In the genomic region with DNA sequence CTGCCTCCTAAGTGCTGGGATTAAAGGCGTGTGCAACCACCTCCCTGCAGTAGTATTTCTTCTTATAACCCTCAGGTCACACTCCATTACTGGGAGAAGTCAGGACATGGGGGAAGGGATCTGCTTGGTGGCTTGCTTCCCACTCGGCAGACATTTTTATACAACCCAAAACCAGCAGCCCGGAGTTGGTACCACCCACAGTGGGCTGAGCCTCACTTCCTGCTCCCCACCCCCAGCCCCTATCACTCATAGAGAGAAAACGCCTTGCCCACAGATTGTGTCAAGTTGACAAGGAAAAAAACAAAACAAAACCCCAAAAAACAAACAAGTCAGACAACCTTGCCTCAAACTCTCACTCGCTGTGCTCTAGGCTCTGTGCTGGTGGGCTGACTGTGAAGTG, we compare ENCODE assay signal across 11 mouse cellular contexts. TPM values are rescaled to one million over a fixed set of nuclear protein-coding genes. Genes with fewer than 3 reads are reported as not detected.
DNase-seq lines count a peak whose midpoint lies in the region; ATAC-seq and TF ChIP-seq lines count a peak whose summit lies in the region.
"Had no signal": no experiment of that assay in that cellular context is flagged by ENCODE, and none has a peak within 500 bp of the region (broad histone marks: within the 10 kb centered on the region; RNA-seq: fewer than 3 reads in every experiment).

No protein-coding gene starts in this region.

- no peaks in the 10 kb centered on the region for H3K27me3 ChIP-seq in heart, embryonic 10.5 days (ENCODE audit: insufficient read depth, poor library complexity, severe bottlenecking)
- no peaks in the 10 kb centered on the region for H3K27me3 ChIP-seq in thymus, adult 2 months (ENCODE audit: control insufficient read depth, insufficient read depth, low read length)
- no peaks in the 10 kb centered on the region for H3K27me3 ChIP-seq in heart, embryonic 16.5 days (ENCODE audit: control insufficient read depth, insufficient read depth, low read length)
- no peaks in the 10 kb centered on the region for H3K27me3 ChIP-seq in forebrain, embryonic 16.5 days (replicated peaks; ENCODE audit: control insufficient read depth, insufficient read depth, low read length)
- H3K27me3 ChIP-seq: CH12.LX had no signal

- 68% methylated on average over 5 of the region's 5 CpGs for WGBS in heart, embryonic 10.5 days
- 49% methylated on average over 5 of the region's 5 CpGs for WGBS in thymus, adult 2 months
- WGBS in heart, embryonic 16.5 days: 65% methylated on average over 5 of the region's 5 CpGs
- WGBS in forebrain, embryonic 16.5 days: 86% methylated on average over 5 of the region's 5 CpGs

- no peak for TF ChIP-seq CTCF in thymus, adult 2 months (IDR thresholded peaks at IDR 0.05; ENCODE audit: borderline replicate concordance, control insufficient read depth, extremely low read depth, insufficient read depth, low read length, poor library complexity)

- H3K9ac ChIP-seq in heart, embryonic 16.5 days (ENCODE audit: low read length): no peak overlapping the region
- H3K9ac ChIP-seq in forebrain, embryonic 16.5 days (replicated peaks; ENCODE audit: low read depth, low read length): no peak overlapping the region

- H3K4me3 ChIP-seq in heart, embryonic 10.5 days: no peak overlapping the region
- no peak overlapping the region for H3K4me3 ChIP-seq in thymus, adult 2 months (ENCODE audit: control insufficient read depth, insufficient read depth, low read length)
- no peak overlapping the region for H3K4me3 ChIP-seq in heart, embryonic 16.5 days (ENCODE audit: low read length)
- no peak overlapping the region for H3K4me3 ChIP-seq in forebrain, embryonic 16.5 days (replicated peaks; ENCODE audit: low read length)

- H3K4me2 ChIP-seq in heart, embryonic 16.5 days (ENCODE audit: low read depth, low read length): no peak overlapping the region; the same call in 1 of the 2 replicates
- H3K4me2 ChIP-seq in forebrain, embryonic 16.5 days (ENCODE audit: low read length): no peak overlapping the region

- peaks cover 84% of the 10 kb centered on the region for H3K36me3 ChIP-seq in heart, embryonic 10.5 days
- H3K36me3 ChIP-seq in thymus, adult 2 months (ENCODE audit: control insufficient read depth, insufficient read depth, low read length): peaks cover 22% of the 10 kb centered on the region
- H3K36me3 ChIP-seq in heart, embryonic 16.5 days (ENCODE audit: control insufficient read depth, insufficient read depth): peaks cover 33% of the 10 kb centered on the region
- peaks cover 20% of the 10 kb centered on the region for H3K36me3 ChIP-seq in forebrain, embryonic 16.5 days (ENCODE audit: control insufficient read depth, insufficient read depth)

- TF ChIP-seq POLR2A in thymus, adult 2 months (IDR thresholded peaks at IDR 0.05; ENCODE audit: control insufficient read depth, extremely low read depth, insufficient read depth, low read length, poor library complexity): no peak

- ATAC-seq in heart, embryonic 16.5 days (replicated peaks; ENCODE audit: extremely low read depth, insufficient read depth, low FRiP score): no peak
- no peak for ATAC-seq in forebrain, embryonic 16.5 days
- ATAC-seq: midbrain, embryonic 16.5 days had no signal

- peak overlapping the region; percentile 69; the same call in 1 of the 2 replicates for H3K27ac ChIP-seq in heart, embryonic 10.5 days
- H3K27ac ChIP-seq in thymus, adult 2 months (ENCODE audit: control insufficient read depth, insufficient read depth, low read length): peak overlapping the region; percentile 15; the same call in 1 of the 2 replicates
- H3K27ac ChIP-seq in heart, embryonic 16.5 days (ENCODE audit: low read length): peak overlapping the region; percentile 99
- no peak overlapping the region for H3K27ac ChIP-seq in forebrain, embryonic 16.5 days (ENCODE audit: low read length)

- DNase-seq in heart, embryonic 10.5 days (ENCODE audit: low spot score): no peak
- no peak for DNase-seq in heart, adult 9 months (ENCODE audit: low spot score in 2 of 2)
- no peak for DNase-seq in thymus, adult 2 months
- no peak for DNase-seq in thymus, postnatal 36 days
- peak; percentile 17 for DNase-seq in thymus, postnatal 25 days
- no peak for DNase-seq in layer of hippocampus, adult 9-11 months
- DNase-seq: kidney, adult 9 months had no signal

- H3K4me1 ChIP-seq in heart, embryonic 10.5 days: peaks cover 49% of the 10 kb centered on the region
- peaks cover 13% of the 10 kb centered on the region for H3K4me1 ChIP-seq in thymus, adult 2 months (replicated peaks; ENCODE audit: control insufficient read depth, insufficient read depth, low read length)
- H3K4me1 ChIP-seq in heart, embryonic 16.5 days (ENCODE audit: control insufficient read depth, insufficient read depth, low read length): peaks cover 44% of the 10 kb centered on the region
- H3K4me1 ChIP-seq in forebrain, embryonic 16.5 days (replicated peaks; ENCODE audit: control insufficient read depth, insufficient read depth, low read length): peaks cover 8% of the 10 kb centered on the region

- H3K9me3 ChIP-seq in heart, embryonic 10.5 days: no peaks in the 10 kb centered on the region
- H3K9me3 ChIP-seq in heart, embryonic 16.5 days (replicated peaks; ENCODE audit: control insufficient read depth, low read length): no peaks in the 10 kb centered on the region
- no peaks in the 10 kb centered on the region for H3K9me3 ChIP-seq in forebrain, embryonic 16.5 days (ENCODE audit: control insufficient read depth, low read length)

RNA-seq across cellular contexts. Expression of a gene that starts 21.2 kb away (rescaled TPM):
- polyA plus RNA-seq in heart, embryonic 10.5 days (2016; fragmentation: Nextera tagmentation; extraction: Ambion mirVana): 202 and 227 TPM in 2 replicates
- 56.5 and 73.5 TPM in 2 replicates for polyA plus RNA-seq in thymus, adult 2 months (2012; rRNA removed)
- 167 and 202 TPM in 2 replicates for polyA plus RNA-seq in heart, embryonic 16.5 days (2015; fragmentation: Nextera tagmentation; extraction: Ambion mirVana)
- polyA plus RNA-seq in forebrain, embryonic 16.5 days (2015; fragmentation: Nextera tagmentation; extraction: Ambion mirVana): 870 and 902 TPM in 2 replicates

RNA-seq across cellular contexts. Expression of a gene that starts 25.5 kb away (rescaled TPM):
- 655 and 948 TPM in 2 replicates for polyA plus RNA-seq in heart, embryonic 10.5 days (2016; fragmentation: Nextera tagmentation; extraction: Ambion mirVana)
- 73.6 and 96.8 TPM in 2 replicates for polyA plus RNA-seq in thymus, adult 2 months (2012; rRNA removed)
- 794 and 965 TPM in 2 replicates for polyA plus RNA-seq in heart, embryonic 16.5 days (2015; fragmentation: Nextera tagmentation; extraction: Ambion mirVana)
- 7.3 and 9.6 TPM in 2 replicates for polyA plus RNA-seq in forebrain, embryonic 16.5 days (2015; fragmentation: Nextera tagmentation; extraction: Ambion mirVana)
